Mouse (Mus musculus) lung, postnatal 0 days (tissue): ENCODE results near the gene Os9. TPM values are rescaled to one million over a fixed set of nuclear protein-coding genes. Genes with fewer than 3 reads are reported as not detected.

ENCODE experiments used
- ATAC-seq: fragments of 200-750 bp; cut with Nextera tagmentation; 2 replicates; pipeline ENCODE4 v1.8.0; 2017; ENCODE audit warnings: moderate library complexity
- DNase-seq: peaks from one replicate; pipeline ENCODE4 v3.0.0-alpha.2; 2016; ENCODE audit warnings: low spot score
- H3K27ac ChIP-seq: fragments of 300-500 bp; sonication (generic); 2 replicates; pipeline ENCODE4 v1.5.1; 2014; ENCODE audit warnings: antibody characterized with exemption, mild to moderate bottlenecking, low read length, mixed read lengths
- H3K27me3 ChIP-seq: fragments of 300-500 bp; sonication (generic); replicated peaks from 2 replicates; pipeline ENCODE4 v1.6.1; 2014; ENCODE audit warnings: low read length, mixed read lengths; ENCODE audit not compliant: insufficient read depth
- H3K36me3 ChIP-seq: fragments of 300-500 bp; sonication (generic); 2 replicates; pipeline ENCODE4 v1.6.1; 2014; ENCODE audit warnings: low read length, mixed read lengths; ENCODE audit not compliant: insufficient read depth
- H3K4me1 ChIP-seq: fragments of 300-500 bp; sonication (generic); 2 replicates; pipeline ENCODE4 v1.6.1; 2014; ENCODE audit warnings: antibody characterized with exemption, low read depth, low read length, mixed read lengths; ENCODE audit not compliant: insufficient read depth
- H3K4me2 ChIP-seq: fragments of 300-500 bp; sonication (generic); replicated peaks from 2 replicates; pipeline ENCODE4 v1.6.1; 2014; ENCODE audit warnings: low read depth, mild to moderate bottlenecking, low read length, moderate library complexity, mixed read lengths
- H3K4me3 ChIP-seq: fragments of 300-500 bp; sonication (generic); 2 replicates; pipeline ENCODE4 v1.5.1; 2014; ENCODE audit warnings: low read depth, low read length
- H3K9ac ChIP-seq: fragments of 300-500 bp; sonication (generic); replicated peaks from 2 replicates; pipeline ENCODE4 v1.6.1; 2014; ENCODE audit warnings: low read depth, mild to moderate bottlenecking
- H3K9me3 ChIP-seq: fragments of 300-500 bp; sonication (generic); 2 replicates; pipeline ENCODE4 v1.6.1; 2016; ENCODE audit warnings: low read length, mixed read lengths
- CTCF ChIP-seq: IDR thresholded peaks from 2 replicates; pipeline ENCODE4 v1.5.1; 2016; ENCODE audit warnings: antibody characterized with exemption, mild to moderate bottlenecking
- EP300 ChIP-seq: IDR thresholded peaks from 2 replicates; pipeline ENCODE4 v1.6.1; 2016; ENCODE audit warnings: antibody characterized with exemption, mild to moderate bottlenecking, control low read depth
- WGBS: fragments of 180-500 bp; shearing (Covaris S2); extraction: QIAGEN DNeasy Blood & Tissue Kit; methylation state at CpG from one replicate; pipeline ENCODE4 v1.1.7; 2014; 5-methylcytosine and 5-hydroxymethylcytosine counted together
- polyA plus RNA-seq: library from polyadenylated mRNA; unstranded; fragments of >200 nt; fragmentation: Nextera tagmentation; extraction: Ambion mirVana; gene quantifications from 2 replicates; pipeline ENCODE4 v1.2.1, GENCODE M21; 2015

The Os9 gene
- polyA plus RNA-seq, 1 experiment from 2014 or later = 112 TPM

- Histone ChIP-seq H3K9me3 (no peaks in the 10 kb centered on the region), H3K27me3 (no peaks in the 10 kb centered on the region), H3K9ac (no peak overlapping the region), H3K4me1 (0 out of 2 replicates have a peak, but pooled peaks cover 4% of the 10 kb centered on the region), H3K36me3 (peaks cover 23% of the 10 kb centered on the region), H3K4me2 (no peak overlapping the region), H3K4me3 (no peak overlapping the region), H3K27ac (no peak overlapping the region)
- ATAC-seq = no peak
- WGBS = 87% methylated on average over 3 of the region's 3 CpGs
- DNase-seq = no peak
- TF ChIP-seq EP300 = no peak
- no peak for TF ChIP-seq CTCF
These were observed 1.1 kb upstream of the Os9 start for GRCm38 (mm10) chr10:127122018-127122417.

GRCm38 (mm10) chr10:127120301-127121065 lies 448 bp downstream of the Os9 start:
- Histone ChIP-seq H3K9ac (peak overlapping the region; percentile 80), H3K27ac (peak overlapping the region; percentile 6; the same call in 1 of the 2 replicates), H3K27me3 (no peaks in the 10 kb centered on the region), H3K36me3 (peaks cover 26% of the 10 kb centered on the region), H3K9me3 (no peaks in the 10 kb centered on the region), H3K4me2 (peak overlapping the region; percentile 93), H3K4me1 (0 out of 2 replicates have a peak, but pooled peaks cover 4% of the 10 kb centered on the region), H3K4me3 (peak overlapping the region; percentile 75)
- peak; percentile 20 for ATAC-seq
- WGBS = 2% methylated on average over 34 of the region's 34 CpGs
- DNase-seq = no peak
- TF ChIP-seq EP300 (no peak), CTCF (peak; percentile 8; the same call in 1 of the 2 replicates)

- no peak overlapping the region for H3K4me2 ChIP-seq
- H3K4me1 ChIP-seq = 0 out of 2 replicates have a peak, but pooled peaks cover 4% of the 10 kb centered on the region
- H3K27me3 ChIP-seq = no peaks in the 10 kb centered on the region
- WGBS = 92% methylated on average over 10 of the region's 10 CpGs
- H3K27ac ChIP-seq = no peak overlapping the region
- no peaks in the 10 kb centered on the region for H3K9me3 ChIP-seq
- ATAC-seq (no peak), DNase-seq (no peak)
- TF ChIP-seq CTCF (no peak), EP300 (no peak)
- H3K4me3 ChIP-seq = no peak overlapping the region
- no peak overlapping the region for H3K9ac ChIP-seq
- peaks cover 26% of the 10 kb centered on the region for H3K36me3 ChIP-seq
These were observed 1.7 kb downstream of the Os9 start for GRCm38 (mm10) chr10:127119229-127119628.

- Histone ChIP-seq H3K36me3 (peaks cover 26% of the 10 kb centered on the region), H3K27me3 (no peaks in the 10 kb centered on the region), H3K4me3 (no peak overlapping the region), H3K4me1 (0 out of 2 replicates have a peak, but pooled peaks cover 4% of the 10 kb centered on the region), H3K9me3 (no peaks in the 10 kb centered on the region), H3K9ac (no peak overlapping the region), H3K4me2 (no peak overlapping the region), H3K27ac (no peak overlapping the region)
- ATAC-seq (no peak), DNase-seq (no peak)
- WGBS = 90% methylated on average over 11 of the region's 11 CpGs
- TF ChIP-seq EP300 = no peak
- no peak for TF ChIP-seq CTCF
These were observed 2.5 kb downstream of the Os9 start for GRCm38 (mm10) chr10:127118470-127118869.

- Histone ChIP-seq H3K4me1 (no peaks in the 10 kb centered on the region), H3K9me3 (no peaks in the 10 kb centered on the region), H3K36me3 (peaks cover 33% of the 10 kb centered on the region), H3K9ac (no peak overlapping the region), H3K27ac (no peak overlapping the region), H3K4me2 (no peak overlapping the region), H3K27me3 (no peaks in the 10 kb centered on the region), H3K4me3 (no peak overlapping the region)
- TF ChIP-seq EP300 (no peak), CTCF (peak; percentile 54)
- ATAC-seq (no peak), DNase-seq (peak; percentile 49)
- 86% methylated on average over 2 of the region's 2 CpGs for WGBS
These were observed 5.9 kb downstream of the Os9 start for GRCm38 (mm10) chr10:127115068-127115467.

DNA sequence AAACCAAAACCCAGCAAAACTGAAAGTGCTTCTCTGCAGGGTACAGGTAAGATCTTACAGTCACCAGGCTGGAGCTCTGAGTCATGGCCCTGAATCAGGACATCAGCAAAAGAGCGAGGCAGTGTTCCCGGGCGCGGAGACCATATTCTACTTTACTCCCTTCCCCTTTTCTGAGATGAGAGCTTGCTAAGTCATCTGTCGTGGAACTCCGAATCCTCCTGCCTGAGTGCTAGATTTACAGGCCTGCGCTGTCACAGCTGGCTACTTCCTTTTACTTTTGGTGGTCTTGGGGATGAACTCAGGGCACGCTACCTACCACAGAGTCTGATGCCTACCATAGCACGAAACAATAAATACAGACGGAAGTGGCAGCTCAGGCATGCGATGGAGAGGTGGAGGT lies 6.5 kb downstream of the Os9 start:
- Histone ChIP-seq H3K27me3 (no peaks in the 10 kb centered on the region), H3K4me3 (no peak overlapping the region), H3K9me3 (no peaks in the 10 kb centered on the region), H3K4me1 (no peaks in the 10 kb centered on the region), H3K27ac (no peak overlapping the region), H3K36me3 (peaks cover 29% of the 10 kb centered on the region), H3K4me2 (no peak overlapping the region), H3K9ac (no peak overlapping the region)
- 82% methylated on average over 11 of the region's 11 CpGs for WGBS
- ATAC-seq = no peak
- TF ChIP-seq CTCF (no peak), EP300 (no peak)
- no peak for DNase-seq
